In genomic region chr14:76121901-76122662, GRCm38 (mm10) we compare ENCODE assay signal across 10 mouse cellular contexts. TPM values are rescaled to one million over a fixed set of nuclear protein-coding genes. Genes with fewer than 3 reads are reported as not detected.
DNase-seq lines count a peak whose midpoint lies in the region; ATAC-seq and TF ChIP-seq lines count a peak whose summit lies in the region.
"Had no signal": no experiment of that assay in that cellular context is flagged by ENCODE, and none has a peak within 500 bp of the region (broad histone marks: within the 10 kb centered on the region; RNA-seq: fewer than 3 reads in every experiment).

No protein-coding gene starts in this region.

- H3K4me1 ChIP-seq in spleen, adult 2 months (ENCODE audit: control insufficient read depth, insufficient read depth, insufficient read length), result no peaks in the 10 kb centered on the region
- H3K4me1 ChIP-seq in embryonic fibroblast, embryonic 13.5 days (ENCODE audit: control insufficient read depth, insufficient read depth, low read length), result no peaks in the 10 kb centered on the region
- no peaks in the 10 kb centered on the region for H3K4me1 ChIP-seq in stomach, postnatal 0 days (replicated peaks; ENCODE audit: control insufficient read depth, insufficient read depth)

- peaks cover 37% of the 10 kb centered on the region for H3K36me3 ChIP-seq in spleen, adult 2 months (ENCODE audit: control insufficient read depth, insufficient read depth, low read length)
- peaks cover 13% of the 10 kb centered on the region for H3K36me3 ChIP-seq in stomach, postnatal 0 days (ENCODE audit: control insufficient read depth, insufficient read depth, low read length)

- no peak for TF ChIP-seq EP300 in stomach, postnatal 0 days (optimal IDR thresholded peaks at IDR 0.05)

- H3K4me3 ChIP-seq in spleen, adult 2 months (ENCODE audit: extremely low read depth, insufficient read depth, insufficient read length), result no peak overlapping the region
- no peak overlapping the region for H3K4me3 ChIP-seq in embryonic fibroblast, embryonic 13.5 days (ENCODE audit: insufficient read depth, low read length)
- H3K4me3 ChIP-seq in stomach, postnatal 0 days (ENCODE audit: low read depth, low read length), result no peak overlapping the region
- H3K4me3 ChIP-seq: embryonic facial prominence, embryonic 13.5 days; myocyte had no signal

- H3K9ac ChIP-seq in stomach, postnatal 0 days (ENCODE audit: low read length), result no peak overlapping the region
- H3K9ac ChIP-seq: embryonic facial prominence, embryonic 13.5 days had no signal

- no peaks in the 10 kb centered on the region for H3K9me3 ChIP-seq in stomach, postnatal 0 days (ENCODE audit: control insufficient read depth, low read length)
- H3K9me3 ChIP-seq: embryonic facial prominence, embryonic 13.5 days had no signal

- H3K27ac ChIP-seq in spleen, adult 2 months (ENCODE audit: insufficient read depth, low read length), result no peak overlapping the region
- no peak overlapping the region for H3K27ac ChIP-seq in embryonic fibroblast, embryonic 13.5 days (ENCODE audit: insufficient read depth, low read length)
- H3K27ac ChIP-seq in stomach, postnatal 0 days (replicated peaks), result no peak overlapping the region
- H3K27ac ChIP-seq: embryonic facial prominence, embryonic 13.5 days had no signal

- no peak for TF ChIP-seq POLR2A in spleen, adult 2 months (IDR thresholded peaks at IDR 0.05; ENCODE audit: low read depth, low read length)
- TF ChIP-seq POLR2A in embryonic fibroblast, embryonic 13.5 days (IDR thresholded peaks at IDR 0.05; ENCODE audit: low read depth, low read length), result no peak

- no peaks in the 10 kb centered on the region for H3K27me3 ChIP-seq in spleen, adult 2 months (ENCODE audit: control insufficient read depth, insufficient read depth, low read length)
- H3K27me3 ChIP-seq in stomach, postnatal 0 days (ENCODE audit: control insufficient read depth, insufficient read depth, low read length), result no peaks in the 10 kb centered on the region
- H3K27me3 ChIP-seq: embryonic facial prominence, embryonic 13.5 days had no signal

- WGBS in spleen, adult 2 months, result 58% methylated on average over 6 of the region's 6 CpGs
- 56% methylated on average over 6 of the region's 6 CpGs for WGBS in stomach, postnatal 0 days

- intact Hi-C loops in heart, postnatal 36 days (cut with DNase I), result loop anchor here (1.0 to 5.0 kb wide), 2 partner anchors 351 to 890 kb away; no protein-coding TSS in a partner anchor

- no peak overlapping the region for H3K4me2 ChIP-seq in stomach, postnatal 0 days (replicated peaks; ENCODE audit: low read depth)
- H3K4me2 ChIP-seq: embryonic facial prominence, embryonic 13.5 days had no signal

- TF ChIP-seq CTCF in spleen, adult 2 months (IDR thresholded peaks at IDR 0.05; ENCODE audit: extremely low read depth, insufficient read depth, insufficient read length, insufficient replicate concordance), result peak; percentile 55; the same call in 1 of the 2 replicates
- TF ChIP-seq CTCF in embryonic fibroblast, embryonic 13.5 days (IDR thresholded peaks at IDR 0.05; ENCODE audit: borderline replicate concordance, insufficient read depth, low read length), result peak; percentile 58; the same call in 1 of the 2 replicates
- peak; percentile 91 for TF ChIP-seq CTCF in stomach, postnatal 0 days (IDR thresholded peaks at IDR 0.05; ENCODE audit: low read depth)

- no peak for DNase-seq in spleen, adult 2 months (ENCODE audit: low read depth in 1 of 2, low spot score in 2 of 2)
- DNase-seq in spleen, postnatal 4 days (ENCODE audit: low spot score in 2 of 2), result no peak
- DNase-seq in adrenal gland, postnatal 36 days, result peak; percentile 50 to 61
- peak; percentile 45 to 51 for DNase-seq in heart, postnatal 36 days
- DNase-seq in layer of hippocampus, postnatal 14 days (ENCODE audit: low spot score in 2 of 2), result peak; percentile 37 to 61
- DNase-seq in stomach, postnatal 0 days (ENCODE audit: low spot score), result peak; percentile 48

- peak; percentile 90 for ATAC-seq in megakaryocyte progenitor cell, adult 5-6 weeks (replicated peaks; ENCODE audit: poor library complexity)
- peak; percentile 65; the same call in 1 of the 2 replicates for ATAC-seq in stomach, postnatal 0 days (ENCODE audit: low FRiP score, low TSS enrichment)

RNA-seq across cellular contexts. Expression of gene Nufip1, which starts 11.4 kb away (rescaled TPM):
- polyA plus RNA-seq in spleen, adult 2 months (2012; rRNA removed), result 2.6 and 4.1 TPM in 2 replicates
- 1 to 10 TPM; 7.5 to 8.5 TPM for total RNA-seq in adrenal gland, postnatal 36 days (2021)
- polyA plus RNA-seq in embryonic fibroblast, embryonic 13.5 days (2011; ENCODE audit: insufficient read length, low read depth, missing spikeins), result 9.1 and 11.7 TPM in 2 replicates
- 1 to 10 TPM; 3.5 to 3.9 TPM for total RNA-seq in heart, postnatal 36 days (2021)
- total RNA-seq in layer of hippocampus, postnatal 14 days (2021), result 1 to 10 TPM; 7.8 to 8.1 TPM
- total RNA-seq in megakaryocyte progenitor cell, adult 5-6 weeks (2015), result 23.1 and 25.2 TPM in 2 replicates
- total RNA-seq in megakaryocyte progenitor cell, adult 5-6 weeks (2017), result 23.5 and 28.7 TPM in 2 replicates
- polyA plus RNA-seq in stomach, postnatal 0 days (2015; fragmentation: Nextera tagmentation; extraction: Ambion mirVana), result 7.2 and 7.3 TPM in 2 replicates

RNA-seq across cellular contexts. Expression of gene Gpalpp1, which starts 11.5 kb away (rescaled TPM):
- 2.6 and 2.7 TPM in 2 replicates for polyA plus RNA-seq in spleen, adult 2 months (2012; rRNA removed)
- 10 to 100 TPM; 19.8 to 22.8 TPM for total RNA-seq in adrenal gland, postnatal 36 days (2021)
- polyA plus RNA-seq in embryonic fibroblast, embryonic 13.5 days (2011; ENCODE audit: insufficient read length, low read depth, missing spikeins), result 17.2 and 19.6 TPM in 2 replicates
- 10 to 100 TPM in 1 of 2 experiments, 1 to 10 TPM in 1; 9.3 to 12.5 TPM for total RNA-seq in heart, postnatal 36 days (2021)
- total RNA-seq in layer of hippocampus, postnatal 14 days (2021), result 10 to 100 TPM; 20.9 to 22.4 TPM
- 18.4 and 21.6 TPM in 2 replicates for total RNA-seq in megakaryocyte progenitor cell, adult 5-6 weeks (2015)
- total RNA-seq in megakaryocyte progenitor cell, adult 5-6 weeks (2017), result 36.7 and 37.2 TPM in 2 replicates
- polyA plus RNA-seq in stomach, postnatal 0 days (2015; fragmentation: Nextera tagmentation; extraction: Ambion mirVana), result 6.3 and 6.4 TPM in 2 replicates

Comparison
In these comparisons a context has a peak if more than half of its experiments do, and no peak if none do; other contexts are left out.
1. DNase-seq: peak in adrenal gland, postnatal 36 days (2 of 2), heart, postnatal 36 days (2 of 2), layer of hippocampus, postnatal 14 days (2 of 2) and stomach, postnatal 0 days (single experiment); none in spleen, adult 2 months (0 of 2) and spleen, postnatal 4 days (0 of 2).
2. Peak in every context shown above with its lines, with median percentiles within 50 percentile points of each other: CTCF ChIP-seq.